Mouse (Mus musculus) NIH3T3 (cell line): ENCODE data around the gene Il1b.

Experiments
- DNase-seq: peaks from one replicate; pipeline ENCODE4 v3.0.0-alpha.2; 2012; ENCODE audit warnings: low read depth

Gene Il1b

GRCm38 (mm10) chr2:129368106-129368505, 2.8 kb downstream of the Il1b start:
- no peak for DNase-seq

GRCm38 (mm10) chr2:129367246-129367645, 3.7 kb downstream of the Il1b start:
- no peak for DNase-seq

- DNase-seq = no peak
These were observed 9.9 kb downstream of the Il1b start for GRCm38 (mm10) chr2:129360975-129361560.

- no peak for DNase-seq
These were observed 10.7 kb downstream of the Il1b start for GRCm38 (mm10) chr2:129360197-129360596.

GRCm38 (mm10) chr2:129338138-129338621, 32.8 kb downstream of the Il1b start:
- no peak for DNase-seq

GRCm38 (mm10) chr2:129333471-129333870, 37.5 kb downstream of the Il1b start:
- DNase-seq = no peak

GRCm38 (mm10) chr2:129330540-129330939, 40.4 kb downstream of the Il1b start:
- DNase-seq = peak; percentile 82

- DNase-seq = no peak
These were observed 40.9 kb downstream of the Il1b start for GRCm38 (mm10) chr2:129330024-129330423.

GRCm38 (mm10) chr2:129328238-129328637, 42.7 kb downstream of the Il1b start:
- DNase-seq = no peak

- DNase-seq = no peak
These were observed 46.7 kb downstream of the Il1b start for GRCm38 (mm10) chr2:129324216-129324615.

- DNase-seq = no peak
These were observed 48.8 kb downstream of the Il1b start for GRCm38 (mm10) chr2:129322117-129322635.

GRCm38 (mm10) chr2:129320033-129320605, 50.8 kb downstream of the Il1b start:
- no peak for DNase-seq

GRCm38 (mm10) chr2:129315831-129316230, 55.1 kb downstream of the Il1b start:
- DNase-seq = no peak

GRCm38 (mm10) chr2:129314880-129315279, 56.1 kb downstream of the Il1b start:
- DNase-seq = no peak
